In genomic region chr19:4115144-4115543, GRCm38 (mm10) we compare ENCODE assay signal across 21 mouse cellular contexts. TPM values are rescaled to one million over a fixed set of nuclear protein-coding genes. Genes with fewer than 3 reads are reported as not detected.
"Had no signal": no experiment of that assay in that cellular context is flagged by ENCODE, and none has a peak within 500 bp of the region (broad histone marks: within the 10 kb centered on the region; RNA-seq: fewer than 3 reads in every experiment).

No protein-coding gene starts in this region.

- H3K4me3 ChIP-seq: left cerebral cortex, adult 2 months; liver, embryonic 15.5 days; midbrain, embryonic 12.5 days; myocyte; neural tube, embryonic 12.5 days had no signal

- H3K27me3 ChIP-seq: liver, embryonic 15.5 days; neural tube, embryonic 12.5 days had no signal

- DNase-seq: kidney, adult 18-20 months; liver; lung, adult 2 months; lung, postnatal 36 days; spleen, adult 18-20 months; thymus, adult 18-20 months; thymus, postnatal 14 days had no signal

- ATAC-seq: inflammation-experienced regulatory T-cells, adult 6 months; lung, postnatal 0 days had no signal

- H3K9ac ChIP-seq: liver, embryonic 15.5 days; midbrain, embryonic 12.5 days; neural tube, embryonic 12.5 days had no signal

- H3K9me3 ChIP-seq: liver, embryonic 15.5 days; midbrain, embryonic 12.5 days; neural tube, embryonic 12.5 days had no signal

- H3K4me2 ChIP-seq: liver, embryonic 15.5 days; midbrain, embryonic 12.5 days; neural tube, embryonic 12.5 days had no signal

- H3K27ac ChIP-seq: left cerebral cortex, adult 2 months; midbrain, embryonic 12.5 days; neural tube, embryonic 12.5 days had no signal

- H3K4me1 ChIP-seq: neural tube, embryonic 12.5 days had no signal

RNA-seq across cellular contexts. Expression of gene Gpr152, which starts 24.4 kb away (rescaled TPM):
- total RNA-seq: layer of hippocampus, postnatal 25 days; left cerebral cortex, adult 2 months; left cerebral cortex, postnatal 14 days; megakaryocyte progenitor cell, adult 5-6 weeks had no signal
- polyA plus RNA-seq: kidney, embryonic 14.5 days; limb, embryonic 11.5 days; liver, embryonic 15.5 days; lung, postnatal 0 days; midbrain, embryonic 12.5 days; midbrain, postnatal 0 days; myocyte; neural tube, embryonic 12.5 days; stomach, embryonic 16.5 days had no signal

RNA-seq across cellular contexts. Expression of gene Cabp4, which starts 28.7 kb away (rescaled TPM):
- total RNA-seq: megakaryocyte progenitor cell, adult 5-6 weeks; midbrain, postnatal 0 days had no signal
- polyA plus RNA-seq: limb, embryonic 11.5 days; lung, adult 2 months had no signal
